Mouse (Mus musculus) spleen, postnatal 10 days (tissue): Measurements from ENCODE around the gene Atp6v0a4.
A peak's percentile ranks its signal among the peaks of the same experiment; 100 is the strongest.

Source experiments
- DNase-seq, 2 experiments: peaks; one replicate each; pipeline ENCODE4 v3.0.0; 2021 to 2022; ENCODE audit warnings: low spot score in 2 of 2

Atp6v0a4 gene

DNA sequence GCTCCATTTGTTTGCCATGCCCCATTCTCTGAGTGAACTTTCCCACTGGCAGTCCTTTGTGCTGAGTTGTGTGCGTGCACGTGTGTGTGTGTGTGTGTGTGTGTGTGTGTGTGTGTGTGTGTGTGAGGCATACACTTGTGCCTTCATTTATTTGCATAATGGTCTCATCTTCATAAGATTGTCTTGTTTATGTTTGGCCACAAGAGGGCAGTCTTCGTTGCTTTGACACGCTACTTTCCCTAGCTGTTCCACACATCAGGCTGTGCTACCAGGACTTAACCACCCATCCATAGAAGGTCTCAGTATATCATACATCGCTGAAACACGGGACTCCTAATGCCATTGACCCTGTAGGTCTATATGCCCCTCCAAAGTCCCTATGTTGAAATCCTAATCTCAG lies 116.9 kb downstream of the Atp6v0a4 start:
- peak in 1 of 2 experiments; percentile 43 for DNase-seq
